Mouse (Mus musculus): ENCODE data around the gene Magea2.
"Not testable (repeated sequence)": the region's sequence is repeated elsewhere in the genome, so short reads cannot be mapped to it uniquely, and the experiment has no call there.

DNA sequence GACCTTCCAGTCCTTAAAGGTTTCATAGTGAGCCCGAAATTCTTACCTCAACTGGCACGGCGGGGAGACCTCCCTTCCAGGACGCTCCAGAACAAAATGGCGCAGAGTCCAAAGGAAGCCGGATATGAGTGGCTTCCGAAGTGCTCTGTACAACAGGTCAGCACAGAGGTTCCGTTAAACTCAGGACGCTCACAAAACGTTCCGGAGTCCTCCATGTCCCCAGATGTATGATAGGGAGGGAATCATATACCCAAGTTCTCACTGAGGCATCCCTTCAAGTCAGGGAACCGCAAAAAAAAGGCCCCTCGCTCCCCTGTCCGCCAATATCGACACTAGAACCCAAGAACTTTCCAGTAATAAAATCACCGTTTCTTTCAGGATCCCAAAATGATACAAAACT is 30.4 kb downstream of the Magea2 start, which contains the start of gene Magea5:
- not testable (repeated sequence) for TF ChIP-seq CTCF, EP300 (IDR thresholded peaks at IDR 0.05; ENCODE audit: low read depth)

Measured in liver, embryonic 14.5 days (tissue).